In the genomic region with DNA sequence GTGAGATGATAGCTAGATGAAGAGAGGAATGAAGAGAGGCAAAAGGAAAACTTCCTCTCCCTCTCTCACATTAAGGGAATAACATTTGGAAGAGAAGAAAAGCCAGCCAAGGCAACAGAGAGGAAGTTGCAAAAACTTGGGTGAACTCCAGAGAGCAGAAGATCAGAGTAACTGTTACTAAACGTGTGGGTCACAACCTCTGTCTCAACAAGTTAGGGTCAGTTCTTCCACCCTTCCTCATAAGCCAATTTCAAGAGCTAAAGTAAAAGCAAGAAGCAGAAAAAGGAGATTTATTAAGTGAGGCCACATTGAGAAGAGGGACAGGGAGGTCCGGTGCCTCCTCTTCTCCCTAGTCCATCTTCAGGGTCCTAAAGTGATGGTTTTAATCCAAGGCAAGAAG, we compare ENCODE assay signal across 14 mouse cellular contexts. TPM values are rescaled to one million over a fixed set of nuclear protein-coding genes. Genes with fewer than 3 reads are reported as not detected.
"Had no signal": no experiment of that assay in that cellular context is flagged by ENCODE, and none has a peak within 500 bp of the region (broad histone marks: within the 10 kb centered on the region; RNA-seq: fewer than 3 reads in every experiment).

No protein-coding gene starts in this region.

- H3K9me3 ChIP-seq: limb, embryonic 10.5 days; liver, embryonic 13.5 days; midbrain, embryonic 10.5 days; neural tube, embryonic 12.5 days; stomach, embryonic 15.5 days had no signal

- H3K4me3 ChIP-seq: left cerebral cortex, adult 2 months; limb, embryonic 10.5 days; liver, embryonic 13.5 days; midbrain, embryonic 10.5 days; neural tube, embryonic 12.5 days; stomach, embryonic 15.5 days had no signal

- H3K4me2 ChIP-seq: liver, embryonic 13.5 days; neural tube, embryonic 12.5 days; stomach, embryonic 15.5 days had no signal

- H3K36me3 ChIP-seq: limb, embryonic 10.5 days; liver, embryonic 13.5 days; midbrain, embryonic 10.5 days; neural tube, embryonic 12.5 days; stomach, embryonic 15.5 days had no signal

- H3K27ac ChIP-seq: left cerebral cortex, adult 2 months; limb, embryonic 10.5 days; liver, embryonic 13.5 days; midbrain, embryonic 10.5 days; neural tube, embryonic 12.5 days; stomach, embryonic 15.5 days had no signal

- ATAC-seq: hindbrain, embryonic 16.5 days; inflammation-experienced regulatory T-cells, adult 6 months; intestine, postnatal 0 days; liver, postnatal 0 days had no signal

- H3K27me3 ChIP-seq: liver, embryonic 13.5 days; neural tube, embryonic 12.5 days; stomach, embryonic 15.5 days had no signal

- H3K9ac ChIP-seq: liver, embryonic 13.5 days; liver, postnatal 0 days; neural tube, embryonic 12.5 days; stomach, embryonic 15.5 days had no signal

- DNase-seq: kidney, postnatal 10 days; liver, embryonic 13.5 days; liver, postnatal 0 days; midbrain, embryonic 14.5 days; thymus, adult 2 months; thymus, postnatal 4 days had no signal

- H3K4me1 ChIP-seq: liver, embryonic 13.5 days; midbrain, embryonic 10.5 days; neural tube, embryonic 12.5 days; stomach, embryonic 15.5 days had no signal

RNA-seq across cellular contexts. Expression of a gene that starts 19.7 kb away (rescaled TPM):
- polyA plus RNA-seq: hindbrain, embryonic 16.5 days; midbrain, embryonic 10.5 days; neural tube, embryonic 12.5 days had no signal
